Mouse (Mus musculus): ENCODE data around the gene Trim66. TPM values are rescaled to one million over a fixed set of nuclear protein-coding genes. Genes with fewer than 3 reads are reported as not detected.

Trim66 gene
- polyA plus RNA-seq, 1 experiment from 2014 or later: 0.40 TPM

- H3K4me2 ChIP-seq: no peak overlapping the region
- H3K27ac ChIP-seq (ENCODE audit: low read depth, low read length): no peak overlapping the region
- DNase-seq (ENCODE audit: low spot score, missing footprints) (no peak), ATAC-seq (ENCODE audit: low FRiP score) (no peak)
- H3K27me3 ChIP-seq (ENCODE audit: control insufficient read depth, insufficient read depth, low read length): no peaks in the 10 kb centered on the region
- WGBS: 94% methylated on average over 3 of the region's 3 CpGs
- 0 out of 2 replicates have a peak, but pooled peaks cover 1% of the 10 kb centered on the region for H3K36me3 ChIP-seq (ENCODE audit: control insufficient read depth, insufficient read depth, low read length)
- H3K9me3 ChIP-seq (ENCODE audit: control insufficient read depth, low read length): no peaks in the 10 kb centered on the region
- no peaks in the 10 kb centered on the region for H3K4me1 ChIP-seq (ENCODE audit: control insufficient read depth, insufficient read depth, low read length)
- H3K9ac ChIP-seq (ENCODE audit: low read length): no peak overlapping the region
- H3K4me3 ChIP-seq (ENCODE audit: low read depth, low read length): no peak overlapping the region
Measured at GRCm38 (mm10) chr7:109534921-109535320, 27.0 kb upstream of the Trim66 start.

GRCm38 (mm10) chr7:109533888-109534287, 26.0 kb upstream of the Trim66 start:
- H3K27me3 ChIP-seq (ENCODE audit: control insufficient read depth, insufficient read depth, low read length): no peaks in the 10 kb centered on the region
- no peak for ATAC-seq (ENCODE audit: low FRiP score)
- no peak overlapping the region for H3K27ac ChIP-seq (ENCODE audit: low read depth, low read length)
- no peaks in the 10 kb centered on the region for H3K9me3 ChIP-seq (ENCODE audit: control insufficient read depth, low read length)
- no peak overlapping the region for H3K4me2 ChIP-seq
- no peak for DNase-seq (ENCODE audit: low spot score, missing footprints)
- H3K36me3 ChIP-seq (ENCODE audit: control insufficient read depth, insufficient read depth, low read length): 0 out of 2 replicates have a peak, but pooled peaks cover 2% of the 10 kb centered on the region
- H3K9ac ChIP-seq (ENCODE audit: low read length): no peak overlapping the region
- WGBS: 89% methylated on average over 4 of the region's 4 CpGs
- H3K4me1 ChIP-seq (ENCODE audit: control insufficient read depth, insufficient read depth, low read length): no peaks in the 10 kb centered on the region
- no peak overlapping the region for H3K4me3 ChIP-seq (ENCODE audit: low read depth, low read length)

DNA sequence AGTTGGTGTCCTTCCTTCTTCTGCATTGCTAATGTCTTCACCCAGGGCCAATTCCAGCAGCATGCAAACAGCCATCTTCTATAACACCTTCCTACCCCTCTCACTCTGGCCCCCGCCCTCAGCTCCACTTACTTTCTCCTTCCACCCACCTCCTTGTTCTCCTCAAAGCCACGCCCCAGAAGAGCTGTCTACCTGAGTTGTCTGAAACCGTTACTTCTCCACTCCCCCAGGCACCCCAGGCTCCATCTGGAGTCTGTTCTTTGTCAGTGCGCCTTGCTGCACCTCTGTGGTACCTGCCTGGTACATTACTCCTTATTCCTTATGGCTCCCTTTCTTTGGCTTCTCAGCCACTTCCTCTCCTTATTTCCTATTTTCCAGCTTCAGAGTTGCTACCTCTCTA, 25.2 kb upstream of the Trim66 start:
- Histone ChIP-seq H3K4me1 (ENCODE audit: control insufficient read depth, insufficient read depth, low read length) (no peaks in the 10 kb centered on the region), H3K27ac (ENCODE audit: low read depth, low read length) (no peak overlapping the region), H3K9ac (ENCODE audit: low read length) (no peak overlapping the region), H3K9me3 (ENCODE audit: control insufficient read depth, low read length) (no peaks in the 10 kb centered on the region), H3K4me3 (ENCODE audit: low read depth, low read length) (no peak overlapping the region), H3K36me3 (ENCODE audit: control insufficient read depth, insufficient read depth, low read length) (0 out of 2 replicates have a peak, but pooled peaks cover 2% of the 10 kb centered on the region), H3K4me2 (no peak overlapping the region), H3K27me3 (ENCODE audit: control insufficient read depth, insufficient read depth, low read length) (no peaks in the 10 kb centered on the region)
- ATAC-seq (ENCODE audit: low FRiP score) (no peak), DNase-seq (ENCODE audit: low spot score, missing footprints) (no peak)
- 84% methylated on average over 4 of the region's 4 CpGs for WGBS

DNA sequence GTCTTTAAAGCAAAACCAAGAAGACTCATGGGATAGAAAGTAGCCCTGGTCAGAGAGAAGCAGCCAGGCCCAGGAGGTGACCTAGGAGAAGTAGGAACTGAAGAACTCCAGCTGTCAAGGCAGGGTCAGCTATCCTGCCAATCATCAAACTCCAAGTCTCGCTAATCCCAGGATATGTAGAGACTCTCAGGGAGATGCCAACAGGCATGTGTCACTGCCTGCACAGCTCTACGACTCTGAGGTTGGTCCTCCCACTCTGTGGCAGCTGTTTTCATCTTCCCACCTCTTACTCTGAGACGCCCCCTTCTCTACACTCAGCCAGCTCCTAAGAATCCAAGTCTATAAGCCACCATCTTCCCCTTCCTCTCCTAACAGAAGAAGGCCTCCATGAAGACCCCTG, 24.8 kb upstream of the Trim66 start:
- ATAC-seq (ENCODE audit: low FRiP score): no peak
- DNase-seq (ENCODE audit: low spot score, missing footprints): no peak
- no peak overlapping the region for H3K4me2 ChIP-seq
- 88% methylated on average over 3 of the region's 3 CpGs for WGBS
- H3K4me1 ChIP-seq (ENCODE audit: control insufficient read depth, insufficient read depth, low read length): no peaks in the 10 kb centered on the region
- 0 out of 2 replicates have a peak, but pooled peaks cover 2% of the 10 kb centered on the region for H3K36me3 ChIP-seq (ENCODE audit: control insufficient read depth, insufficient read depth, low read length)
- no peaks in the 10 kb centered on the region for H3K27me3 ChIP-seq (ENCODE audit: control insufficient read depth, insufficient read depth, low read length)
- no peak overlapping the region for H3K9ac ChIP-seq (ENCODE audit: low read length)
- H3K9me3 ChIP-seq (ENCODE audit: control insufficient read depth, low read length): no peaks in the 10 kb centered on the region
- no peak overlapping the region for H3K4me3 ChIP-seq (ENCODE audit: low read depth, low read length)
- H3K27ac ChIP-seq (ENCODE audit: low read depth, low read length): no peak overlapping the region

DNA sequence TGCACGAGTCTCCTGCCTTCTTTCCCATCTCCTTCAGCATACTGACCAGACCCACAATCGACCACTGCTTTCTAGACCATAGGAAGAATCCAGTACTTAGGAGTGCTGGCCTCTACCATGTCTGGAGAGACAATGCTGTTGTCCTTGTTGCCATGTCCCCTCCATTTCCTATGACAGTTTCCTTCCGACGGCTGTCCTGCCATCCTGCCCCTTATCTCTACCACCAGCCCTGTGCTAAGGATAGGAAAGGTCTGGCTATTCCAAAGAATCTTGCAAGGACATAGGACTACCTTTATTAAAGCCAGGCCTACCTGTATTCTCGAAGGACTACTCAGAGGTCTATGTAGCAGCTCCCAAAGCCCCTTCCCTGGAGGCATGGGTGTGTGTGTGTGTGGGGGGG, 23.6 kb upstream of the Trim66 start:
- no peak for ATAC-seq (ENCODE audit: low FRiP score)
- no peaks in the 10 kb centered on the region for H3K9me3 ChIP-seq (ENCODE audit: control insufficient read depth, low read length)

GRCm38 (mm10) chr7:109529741-109530140, 21.8 kb upstream of the Trim66 start:
- ATAC-seq (ENCODE audit: low FRiP score) (no peak), DNase-seq (ENCODE audit: low spot score, missing footprints) (no peak)
- 73% methylated on average over 2 of the region's 2 CpGs for WGBS
- Histone ChIP-seq H3K27ac (ENCODE audit: low read depth, low read length) (no peak overlapping the region), H3K4me2 (no peak overlapping the region), H3K27me3 (ENCODE audit: control insufficient read depth, insufficient read depth, low read length) (no peaks in the 10 kb centered on the region), H3K9me3 (ENCODE audit: control insufficient read depth, low read length) (no peaks in the 10 kb centered on the region), H3K9ac (ENCODE audit: low read length) (no peak overlapping the region), H3K4me3 (ENCODE audit: low read depth, low read length) (no peak overlapping the region), H3K36me3 (ENCODE audit: control insufficient read depth, insufficient read depth, low read length) (0 out of 2 replicates have a peak, but pooled peaks cover 2% of the 10 kb centered on the region), H3K4me1 (ENCODE audit: control insufficient read depth, insufficient read depth, low read length) (no peaks in the 10 kb centered on the region)

More for the DNA sequence above, 23.6 kb upstream of the Trim66 start:
- WGBS: 90% methylated on average over 5 of the region's 5 CpGs
- Histone ChIP-seq H3K36me3 (ENCODE audit: control insufficient read depth, insufficient read depth, low read length) (0 out of 2 replicates have a peak, but pooled peaks cover 2% of the 10 kb centered on the region), H3K9ac (ENCODE audit: low read length) (no peak overlapping the region), H3K4me2 (no peak overlapping the region), H3K27ac (ENCODE audit: low read depth, low read length) (no peak overlapping the region), H3K4me1 (ENCODE audit: control insufficient read depth, insufficient read depth, low read length) (no peaks in the 10 kb centered on the region), H3K27me3 (ENCODE audit: control insufficient read depth, insufficient read depth, low read length) (no peaks in the 10 kb centered on the region), H3K4me3 (ENCODE audit: low read depth, low read length) (no peak overlapping the region)
- DNase-seq (ENCODE audit: low spot score, missing footprints): no peak

- WGBS: 12% methylated on average over 3 of the region's 3 CpGs
- DNase-seq (ENCODE audit: low spot score, missing footprints) (peak; percentile 92), ATAC-seq (ENCODE audit: low FRiP score) (peak; percentile 85)
- Histone ChIP-seq H3K4me2 (no peak overlapping the region), H3K36me3 (ENCODE audit: control insufficient read depth, insufficient read depth, low read length) (peaks cover 10% of the 10 kb centered on the region; the same call in 1 of the 2 replicates), H3K27ac (ENCODE audit: low read depth, low read length) (no peak overlapping the region), H3K27me3 (ENCODE audit: control insufficient read depth, insufficient read depth, low read length) (no peaks in the 10 kb centered on the region), H3K4me3 (ENCODE audit: low read depth, low read length) (no peak overlapping the region), H3K4me1 (ENCODE audit: control insufficient read depth, insufficient read depth, low read length) (no peaks in the 10 kb centered on the region), H3K9me3 (ENCODE audit: control insufficient read depth, low read length) (no peaks in the 10 kb centered on the region), H3K9ac (ENCODE audit: low read length) (no peak overlapping the region)
Measured at GRCm38 (mm10) chr7:109528356-109528755, 20.4 kb upstream of the Trim66 start.

GRCm38 (mm10) chr7:109527536-109527935, 19.6 kb upstream of the Trim66 start:
- Histone ChIP-seq H3K27me3 (ENCODE audit: control insufficient read depth, insufficient read depth, low read length) (no peaks in the 10 kb centered on the region), H3K9me3 (ENCODE audit: control insufficient read depth, low read length) (no peaks in the 10 kb centered on the region), H3K36me3 (ENCODE audit: control insufficient read depth, insufficient read depth, low read length) (peaks cover 18% of the 10 kb centered on the region), H3K4me3 (ENCODE audit: low read depth, low read length) (no peak overlapping the region), H3K9ac (ENCODE audit: low read length) (no peak overlapping the region), H3K4me1 (ENCODE audit: control insufficient read depth, insufficient read depth, low read length) (no peaks in the 10 kb centered on the region), H3K4me2 (no peak overlapping the region), H3K27ac (ENCODE audit: low read depth, low read length) (no peak overlapping the region)
- DNase-seq (ENCODE audit: low spot score, missing footprints): no peak
- no peak for ATAC-seq (ENCODE audit: low FRiP score)
- WGBS: 82% methylated on average over 3 of the region's 3 CpGs

DNA sequence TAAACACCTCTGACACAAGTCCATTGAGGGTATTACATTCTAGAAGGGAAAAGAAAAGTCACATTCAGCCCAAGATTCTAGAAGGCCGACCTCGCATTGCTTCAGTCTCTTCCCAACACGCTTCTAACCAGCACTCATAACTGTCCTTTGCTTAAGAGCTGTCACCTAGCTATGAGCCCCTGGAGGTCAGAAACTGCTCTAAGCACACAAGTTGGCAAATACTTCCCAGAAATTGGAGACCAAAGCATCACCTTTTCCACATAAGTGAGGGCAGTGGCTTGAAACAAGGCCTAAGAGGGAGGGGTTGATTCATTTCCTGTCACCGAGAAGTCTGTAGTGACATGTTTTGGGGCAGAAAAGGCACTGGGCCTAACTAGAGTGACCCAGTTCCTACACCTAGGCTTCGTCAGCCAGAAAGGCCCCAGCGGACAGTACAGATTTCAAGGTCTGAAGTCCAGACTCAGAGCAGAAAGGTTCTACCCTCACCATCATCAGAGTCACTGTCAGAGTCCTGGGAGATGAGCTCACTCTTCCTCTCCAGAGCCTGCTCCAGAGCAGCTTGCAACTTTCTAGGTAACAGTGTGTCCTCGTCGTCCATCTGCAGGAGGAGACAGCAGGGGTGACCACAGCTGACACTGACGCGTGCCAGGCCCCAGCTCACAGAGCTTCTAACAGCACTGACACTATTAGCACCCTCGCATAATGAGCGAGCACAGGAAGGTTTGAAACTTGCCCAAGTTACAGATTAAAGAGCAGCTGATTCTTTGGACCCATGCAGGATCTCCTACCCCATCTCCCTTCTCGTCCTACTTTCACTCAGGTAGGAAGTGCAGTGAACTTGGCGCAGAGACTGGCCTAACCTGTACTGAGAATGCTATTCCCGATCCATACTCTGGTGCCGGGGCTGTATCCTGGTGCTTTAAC, 18.1 kb upstream of the Trim66 start:
- no peak overlapping the region for H3K27ac ChIP-seq (ENCODE audit: low read depth, low read length)
- WGBS: 82% methylated on average over 16 of the region's 16 CpGs

More for the DNA sequence above, 18.1 kb upstream of the Trim66 start:
- H3K4me2 ChIP-seq: no peak overlapping the region
- no peak overlapping the region for H3K9ac ChIP-seq (ENCODE audit: low read length)
- H3K27me3 ChIP-seq (ENCODE audit: control insufficient read depth, insufficient read depth, low read length): no peaks in the 10 kb centered on the region
- no peaks in the 10 kb centered on the region for H3K9me3 ChIP-seq (ENCODE audit: control insufficient read depth, low read length)
- DNase-seq (ENCODE audit: low spot score, missing footprints): peak; percentile 69
- ATAC-seq (ENCODE audit: low FRiP score): no peak
- H3K4me1 ChIP-seq (ENCODE audit: control insufficient read depth, insufficient read depth, low read length): 0 out of 2 replicates have a peak, but pooled peaks cover 2% of the 10 kb centered on the region
- H3K4me3 ChIP-seq (ENCODE audit: low read depth, low read length): no peak overlapping the region
- H3K36me3 ChIP-seq (ENCODE audit: control insufficient read depth, insufficient read depth, low read length): peaks cover 29% of the 10 kb centered on the region
